Mouse (Mus musculus) adrenal gland, adult (tissue): ENCODE data around the gene Olfr945.

Experiments used
- DNase-seq, 2 experiments: peaks; one replicate each; pipeline ENCODE4 v3.0.0; 2022 to 2023; ENCODE audit warnings: low spot score in 1 of 2; ENCODE audit not compliant: inconsistent age in 2 of 2

Olfr945 gene

GRCm38 (mm10) chr9:39276718-39277117, at the start of gene Olfr945:
Olfr945 (minus strand) TSS chr9:39276818.
- DNase-seq, result no peak

DNA sequence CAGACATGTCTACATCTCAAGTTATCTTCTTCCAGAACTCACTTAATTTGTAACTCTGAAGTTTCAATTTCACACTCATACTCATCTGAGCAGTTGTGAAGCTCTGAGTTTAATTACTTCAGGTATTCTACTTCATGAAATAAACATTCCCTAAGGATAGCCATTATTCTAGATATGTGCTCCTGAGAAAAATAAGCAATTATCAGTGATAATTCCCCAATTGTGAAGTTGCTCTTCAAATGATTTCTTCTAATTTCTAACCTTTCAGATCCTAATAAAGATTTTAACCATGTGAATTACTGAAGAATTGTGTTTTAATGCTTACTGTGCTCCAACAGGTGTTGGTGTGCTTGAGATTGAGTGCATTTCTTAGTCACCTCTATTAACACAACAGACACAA, 49.3 kb upstream of the Olfr945 start, which contains the start of gene Olfr948:
Olfr948 (minus strand) TSS at position 101 of the 400 bp plus-strand sequence.
- no peak for DNase-seq

DNA sequence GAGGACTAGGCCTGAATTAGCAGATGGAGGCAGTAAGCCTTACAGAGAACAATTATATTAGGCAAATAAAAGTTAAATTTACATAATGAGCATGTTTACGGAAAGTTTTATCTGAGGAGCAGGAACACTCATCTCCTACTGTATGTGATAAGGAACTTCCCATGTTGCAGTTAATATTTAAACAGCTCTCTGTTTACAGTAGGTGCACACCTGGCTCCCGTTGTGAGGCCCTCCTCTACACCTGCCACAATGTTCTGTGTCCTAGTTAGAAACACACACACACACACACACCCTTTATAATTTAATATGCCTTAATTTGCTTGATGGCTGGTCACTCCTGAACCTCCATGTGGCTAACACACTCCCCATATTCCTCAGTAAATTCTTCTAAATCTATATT, 10.5 kb upstream of the Olfr945 start:
- no peak for DNase-seq

DNA sequence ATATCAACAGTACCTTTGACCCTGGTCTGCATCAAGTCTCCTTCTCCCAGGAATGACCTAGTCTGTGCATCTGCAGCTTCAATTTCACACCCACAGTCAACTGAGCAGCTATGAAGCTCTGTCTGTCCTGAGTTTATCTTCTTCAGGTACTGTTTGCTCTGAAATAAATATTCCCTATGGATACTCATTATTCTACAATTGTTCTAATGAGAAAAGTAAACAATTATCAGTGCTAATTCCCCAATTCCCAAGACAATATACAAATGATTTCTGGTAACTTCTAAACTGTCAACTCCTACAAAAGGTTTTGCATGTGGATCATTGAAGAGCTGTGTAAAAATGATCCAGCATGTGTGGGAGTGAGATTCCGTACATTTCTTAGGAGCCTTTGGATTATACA, 26.7 kb downstream of the Olfr945 start, which contains the start of gene Olfr1537:
Olfr1537 (minus strand) TSS at position 101 of the 400 bp plus-strand sequence.
- no peak for DNase-seq
